Mouse (Mus musculus) lung, postnatal 36 days (tissue): ENCODE measurements around the gene Tti1.

Experiments used
- DNase-seq: peaks from one replicate; pipeline ENCODE4 v3.0.0; 2022; ENCODE audit warnings: mixed read lengths

Gene Tti1

DNA sequence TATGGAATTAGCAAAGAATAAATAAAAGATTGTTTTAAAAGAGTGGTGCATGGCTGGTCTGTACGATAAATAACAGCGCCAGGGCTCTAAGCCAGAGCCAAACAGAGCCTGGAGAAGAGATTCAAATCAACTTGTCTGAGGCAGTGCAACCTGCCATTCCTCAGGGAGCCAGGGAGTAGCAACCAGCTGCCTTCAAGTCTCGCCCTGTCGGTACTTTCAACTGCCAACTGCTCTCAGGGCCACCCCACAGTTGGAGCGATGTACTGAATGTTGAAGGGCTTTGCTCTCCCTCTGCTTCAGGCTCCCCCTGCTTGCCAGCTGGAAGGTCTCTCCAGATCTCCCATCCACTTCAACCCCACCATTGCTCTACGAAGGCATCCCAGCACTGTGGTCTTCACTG, 58.1 kb downstream of the Tti1 start:
- DNase-seq: no peak

DNA sequence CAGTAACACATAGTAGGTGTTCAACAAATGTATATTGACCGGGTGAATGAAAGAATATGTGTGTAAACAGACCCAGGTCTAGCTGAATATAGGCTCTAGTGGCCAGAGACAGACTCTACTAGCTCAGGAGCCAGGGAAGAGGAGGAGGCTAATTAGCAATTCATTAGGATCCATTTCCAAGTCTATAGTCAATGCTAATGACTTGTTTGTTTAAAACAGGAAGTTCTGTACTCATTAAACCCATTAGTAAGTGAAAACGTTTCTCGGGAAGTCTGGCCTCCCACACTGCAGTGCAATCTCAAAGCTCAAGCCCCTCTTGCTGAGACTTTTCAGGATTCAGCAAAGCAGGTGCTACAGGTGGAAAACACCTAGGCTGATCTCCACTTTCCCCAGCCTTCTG, 60.4 kb downstream of the Tti1 start:
- no peak for DNase-seq

DNA sequence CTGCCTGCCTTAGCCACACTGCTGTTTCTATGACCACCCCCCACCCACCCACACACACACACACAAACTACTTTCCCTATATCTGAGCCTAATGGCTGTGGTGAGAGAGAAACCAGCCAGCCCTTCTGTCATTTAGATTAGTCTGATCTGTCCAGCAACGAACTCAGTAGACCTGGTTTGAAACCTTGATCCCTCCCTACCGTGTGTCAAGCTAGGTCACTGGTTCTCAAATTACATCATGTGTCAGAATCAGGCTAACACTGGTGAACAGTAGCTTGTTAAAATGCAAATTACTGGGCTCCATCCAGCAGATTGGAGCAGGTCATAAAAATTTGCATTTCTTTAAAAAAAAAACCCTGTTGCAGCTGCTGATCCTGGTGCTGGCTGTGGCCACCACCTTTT, 70.5 kb downstream of the Tti1 start:
- DNase-seq: no peak

DNA sequence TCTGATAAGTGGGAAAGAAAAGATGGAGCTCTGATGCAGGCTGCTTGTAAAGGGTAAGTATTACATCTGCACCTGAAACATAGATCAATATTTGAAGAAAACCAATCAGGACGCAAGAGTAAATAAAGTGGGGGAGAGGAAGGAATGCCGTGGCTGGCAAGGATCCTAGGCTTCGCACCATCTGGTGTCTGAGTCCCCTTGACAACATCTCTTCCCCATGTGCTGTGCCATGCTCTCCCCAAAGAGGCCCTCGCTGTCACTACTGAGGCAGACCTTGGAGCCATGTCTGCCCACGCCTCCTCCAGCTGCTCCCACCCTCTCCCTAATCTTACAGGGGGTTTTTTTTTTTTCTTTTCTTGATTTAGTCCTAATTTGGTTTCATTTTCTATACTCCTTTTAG, 74.3 kb downstream of the Tti1 start:
- DNase-seq: no peak

DNA sequence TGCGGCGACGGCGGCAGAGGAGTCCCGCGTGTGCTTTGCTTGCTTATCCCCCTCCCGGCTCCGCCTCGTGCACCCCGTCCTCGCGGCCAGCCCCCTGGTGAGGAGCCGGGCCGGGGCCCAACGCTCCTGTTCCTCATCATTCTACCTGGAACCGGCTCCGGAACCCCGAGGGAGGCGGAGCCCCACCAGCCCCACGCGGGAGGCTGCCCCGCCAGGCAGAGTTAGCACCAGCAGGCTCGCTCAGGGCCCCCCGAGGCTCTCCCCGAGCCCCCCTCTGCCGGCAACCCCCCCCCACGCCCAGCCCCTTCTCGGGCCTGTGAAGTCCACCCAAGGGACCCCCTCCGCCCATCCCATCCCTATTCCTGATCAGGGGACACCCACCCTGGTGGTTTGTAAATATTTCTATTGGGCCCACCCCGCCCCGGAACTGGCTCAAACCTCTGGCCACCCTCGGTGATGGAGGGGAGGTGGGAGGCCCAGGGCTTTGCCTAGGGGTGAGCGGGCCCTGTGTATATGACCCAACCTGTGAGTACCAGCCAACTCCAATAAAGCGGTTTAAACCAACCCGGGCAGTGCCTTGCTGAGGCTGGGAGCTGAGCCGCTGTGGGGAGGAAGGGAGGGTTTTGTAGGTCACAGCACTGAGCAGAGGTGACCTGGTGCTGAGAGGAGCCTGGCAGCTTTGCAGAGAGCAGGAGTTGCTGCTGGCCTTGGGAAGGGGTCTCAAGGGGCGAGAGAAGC, 83.9 kb downstream of the Tti1 start:
- no peak for DNase-seq

DNA sequence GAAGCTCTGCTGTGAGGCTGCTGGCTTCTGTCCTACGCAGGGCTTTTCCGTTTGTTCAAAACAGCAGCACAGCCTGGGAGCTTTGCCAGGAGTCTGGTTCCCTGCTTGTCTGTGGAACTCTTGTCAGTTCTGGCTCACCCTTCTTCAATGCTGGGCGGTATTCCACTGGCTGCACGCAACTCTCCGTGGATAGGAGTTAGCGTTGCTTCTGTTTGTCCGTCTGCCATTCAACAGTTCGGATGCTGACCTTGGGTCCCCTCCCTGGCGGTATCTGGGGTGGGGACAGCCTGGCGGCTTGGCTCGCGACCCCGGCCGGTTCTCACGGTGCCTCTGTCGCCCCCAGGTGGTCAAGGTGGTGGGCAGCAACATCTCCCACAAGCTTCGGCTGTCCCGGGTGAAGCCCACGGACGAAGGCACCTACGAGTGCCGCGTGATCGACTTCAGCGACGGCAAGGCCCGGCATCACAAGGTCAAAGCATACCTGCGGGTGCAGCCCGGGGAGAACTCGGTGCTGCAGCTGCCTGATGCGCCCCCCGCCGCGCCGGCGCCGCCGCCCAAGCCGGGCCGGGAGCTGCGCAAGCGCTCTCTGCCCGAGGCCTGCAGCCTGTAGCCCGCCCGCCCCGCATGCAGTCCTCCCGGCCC, 84.6 kb downstream of the Tti1 start:
- peak; percentile 85 for DNase-seq

DNA sequence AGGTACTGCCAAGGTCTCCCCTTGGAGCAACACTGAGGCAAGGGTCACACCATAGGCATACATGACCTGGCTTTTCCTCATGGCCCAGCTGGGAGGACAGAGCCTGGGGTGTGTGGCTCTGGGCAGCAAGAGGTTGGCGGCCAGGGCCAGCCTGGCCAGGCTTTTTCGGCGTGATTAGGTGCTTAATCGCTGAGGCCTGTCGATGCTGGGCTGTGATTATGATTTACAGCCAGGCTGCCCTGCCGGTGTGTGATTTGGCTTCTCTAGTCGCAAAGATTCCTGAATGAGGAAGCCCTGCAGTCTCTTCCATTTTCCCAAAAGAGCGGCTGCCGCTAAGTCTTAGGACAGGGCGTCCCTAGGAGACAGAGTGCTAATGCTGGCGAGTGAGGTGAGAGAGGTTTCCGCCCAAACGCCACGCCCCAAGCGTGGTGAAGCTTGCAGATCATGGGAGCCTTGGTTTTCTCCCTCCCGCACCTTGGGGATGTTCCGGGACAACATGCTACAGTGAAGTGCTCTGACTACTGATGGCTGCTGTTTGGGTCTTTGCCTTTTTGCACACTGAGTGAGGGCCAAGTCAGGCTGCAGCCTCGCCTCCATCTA, 87.5 kb downstream of the Tti1 start:
- DNase-seq: no peak

DNA sequence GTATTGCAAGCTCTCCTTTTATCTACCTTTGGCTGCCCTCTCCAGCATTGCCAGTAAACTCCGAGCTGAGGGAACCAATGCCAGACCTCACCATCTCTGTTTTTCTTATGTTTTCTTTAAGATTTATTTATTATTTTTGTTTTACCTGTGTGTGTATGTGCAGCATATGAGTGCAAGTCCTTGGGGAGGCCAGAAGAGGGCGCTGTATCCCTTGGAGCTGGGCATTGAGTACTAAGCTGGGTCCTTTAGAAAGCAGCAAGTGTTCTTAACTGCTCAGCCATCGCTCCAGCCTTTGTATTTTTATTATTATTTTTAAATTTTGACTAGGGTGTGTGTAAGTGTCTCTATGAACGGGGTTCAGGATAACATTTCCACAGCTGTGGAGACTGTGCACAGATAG, 91.6 kb downstream of the Tti1 start:
- no peak for DNase-seq

DNA sequence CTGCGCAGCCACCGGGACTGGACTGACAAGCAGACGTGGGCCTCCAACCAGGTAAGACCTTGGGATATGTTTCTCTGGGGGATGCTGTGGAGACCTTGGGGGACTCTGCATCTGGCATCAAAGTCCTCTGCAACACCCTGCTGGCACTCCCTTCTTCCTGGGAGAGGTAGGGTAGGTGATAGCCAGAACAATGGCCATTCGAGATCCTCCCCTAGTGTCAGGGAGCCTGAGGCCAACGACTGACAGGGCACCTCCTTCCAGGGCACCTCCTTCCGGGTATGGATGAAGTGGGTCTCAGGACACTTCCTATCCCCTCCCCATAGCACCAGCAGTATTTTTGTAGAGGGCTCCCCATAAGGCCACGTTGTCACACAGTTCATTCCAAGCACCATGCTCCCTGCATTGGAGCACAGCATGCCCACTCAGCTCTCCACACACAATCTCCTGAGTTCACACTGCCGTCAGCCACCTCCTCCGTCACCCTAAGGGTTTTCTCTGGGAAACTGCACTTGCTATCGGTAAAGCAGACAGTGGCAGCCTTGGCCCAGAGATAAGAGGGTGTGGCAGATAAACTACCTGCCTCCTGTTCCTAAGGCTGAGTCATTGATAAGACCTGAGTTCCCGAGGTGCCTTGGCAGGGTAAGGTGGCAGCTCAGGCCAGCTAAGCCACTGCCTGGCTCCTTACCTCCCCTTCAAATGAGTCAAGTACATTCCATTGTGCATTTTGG, 92.6 kb downstream of the Tti1 start:
- no peak for DNase-seq

DNA sequence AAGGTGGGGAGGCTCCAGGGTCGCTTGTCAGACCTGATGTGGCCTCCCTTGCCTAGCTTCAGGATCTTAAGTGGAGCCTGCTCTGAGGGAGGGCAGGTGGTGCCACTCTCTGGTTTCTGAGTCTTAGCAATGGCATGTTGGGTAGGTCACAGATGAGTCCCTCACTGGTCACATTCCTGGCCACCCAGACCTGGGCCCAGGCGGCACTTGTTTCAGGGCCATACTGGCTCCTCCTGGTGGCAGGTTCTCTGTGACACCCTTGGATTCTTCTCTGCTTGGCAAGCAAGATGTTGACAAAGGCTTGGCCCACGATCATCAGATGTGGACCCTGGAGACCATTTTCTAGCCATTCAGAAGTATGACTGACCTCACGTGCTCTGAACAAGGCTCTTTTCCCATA, 95.6 kb downstream of the Tti1 start:
- no peak for DNase-seq
